Mouse (Mus musculus): ENCODE measurements at regions not wholly inside any gene's neighbourhood (a gene's known extent, or its start where the extent isn't known, plus 50 kb on each side); places are given as distances from the start of the nearest gene placed in this dataset.

GRCm38 (mm10) chr9:46642696-46643095, 322.9 kb upstream of the 4931429L15Rik start:
- peak; percentile 46 for DNase-seq (ENCODE audit: extremely low spot score, low read depth, low spot score)

GRCm38 (mm10) chr9:46636261-46637010, 316.6 kb upstream of the 4931429L15Rik start:
- no peak for DNase-seq (ENCODE audit: extremely low spot score, low read depth, low spot score)

- DNase-seq (ENCODE audit: extremely low spot score, low read depth, low spot score): no peak
These were observed 314.2 kb upstream of the 4931429L15Rik start for GRCm38 (mm10) chr9:46633952-46634351.

- no peak for DNase-seq (ENCODE audit: extremely low spot score, low read depth, low spot score)
These were observed 312.8 kb upstream of the 4931429L15Rik start for GRCm38 (mm10) chr9:46632576-46632975.

GRCm38 (mm10) chr9:46622255-46622654, 302.5 kb upstream of the 4931429L15Rik start:
- no peak for DNase-seq (ENCODE audit: extremely low spot score, low read depth, low spot score)

- no peak for DNase-seq (ENCODE audit: extremely low spot score, low read depth, low spot score)
These were observed 302.1 kb upstream of the 4931429L15Rik start for GRCm38 (mm10) chr9:46621851-46622250.

GRCm38 (mm10) chr9:46610101-46611005, 290.6 kb upstream of the 4931429L15Rik start:
- DNase-seq (ENCODE audit: extremely low spot score, low read depth, low spot score): peak; percentile 24

GRCm38 (mm10) chr9:46608695-46609094, 288.9 kb upstream of the 4931429L15Rik start:
- DNase-seq (ENCODE audit: extremely low spot score, low read depth, low spot score): no peak

- DNase-seq (ENCODE audit: extremely low spot score, low read depth, low spot score): no peak
These were observed 281.0 kb upstream of the 4931429L15Rik start for GRCm38 (mm10) chr9:46600803-46601202.

GRCm38 (mm10) chr9:46599931-46600708, 280.3 kb upstream of the 4931429L15Rik start:
- no peak for DNase-seq (ENCODE audit: extremely low spot score, low read depth, low spot score)

GRCm38 (mm10) chr9:46598518-46598917, 278.7 kb upstream of the 4931429L15Rik start:
- DNase-seq (ENCODE audit: extremely low spot score, low read depth, low spot score): no peak

GRCm38 (mm10) chr9:46593444-46593843, 273.7 kb upstream of the 4931429L15Rik start:
- no peak for DNase-seq (ENCODE audit: extremely low spot score, low read depth, low spot score)

GRCm38 (mm10) chr9:46592908-46593307, 273.1 kb upstream of the 4931429L15Rik start:
- DNase-seq (ENCODE audit: extremely low spot score, low read depth, low spot score): no peak

GRCm38 (mm10) chr9:46586818-46587217, 267.0 kb upstream of the 4931429L15Rik start:
- DNase-seq (ENCODE audit: extremely low spot score, low read depth, low spot score): no peak

- DNase-seq (ENCODE audit: extremely low spot score, low read depth, low spot score): no peak
These were observed 262.1 kb upstream of the 4931429L15Rik start for GRCm38 (mm10) chr9:46581844-46582243.

GRCm38 (mm10) chr9:46562301-46562700, 242.5 kb upstream of the 4931429L15Rik start:
- DNase-seq (ENCODE audit: extremely low spot score, low read depth, low spot score): no peak

GRCm38 (mm10) chr9:46558481-46558880, 238.7 kb upstream of the 4931429L15Rik start:
- no peak for DNase-seq (ENCODE audit: extremely low spot score, low read depth, low spot score)

- no peak for DNase-seq (ENCODE audit: extremely low spot score, low read depth, low spot score)
These were observed 238.0 kb upstream of the 4931429L15Rik start for GRCm38 (mm10) chr9:46557781-46558180.

- DNase-seq (ENCODE audit: extremely low spot score, low read depth, low spot score): no peak
These were observed 235.4 kb upstream of the 4931429L15Rik start for GRCm38 (mm10) chr9:46555156-46555555.

GRCm38 (mm10) chr9:46554586-46555152, 234.9 kb upstream of the 4931429L15Rik start:
- DNase-seq (ENCODE audit: extremely low spot score, low read depth, low spot score): no peak

GRCm38 (mm10) chr9:46549416-46549815, 229.6 kb upstream of the 4931429L15Rik start:
- DNase-seq (ENCODE audit: extremely low spot score, low read depth, low spot score): no peak
